Mouse (Mus musculus): ENCODE data around the gene Prr13. TPM values are rescaled to one million over a fixed set of nuclear protein-coding genes. Genes with fewer than 3 reads are reported as not detected.

Gene Prr13
- polyA plus RNA-seq, 1 experiment from 2014 or later: 139 TPM

- H3K4me1 ChIP-seq (ENCODE audit: control insufficient read depth, low read depth, low read length): peaks cover 2% of the 10 kb centered on the region; the same call in 1 of the 2 replicates
- H3K4me3 ChIP-seq (ENCODE audit: low read depth, low read length): no peak overlapping the region
- H3K27me3 ChIP-seq (ENCODE audit: control insufficient read depth, insufficient read depth, low read depth, low read length): no peaks in the 10 kb centered on the region
- 83% methylated on average over 9 of the region's 9 CpGs for WGBS (ENCODE audit: insufficient replicate concordance)
- ATAC-seq (ENCODE audit: low read depth): no peak
- H3K27ac ChIP-seq (ENCODE audit: low read length): no peak overlapping the region
- no peak overlapping the region for H3K9ac ChIP-seq (ENCODE audit: low read depth, low read length)
- no peaks in the 10 kb centered on the region for H3K9me3 ChIP-seq (replicated peaks; ENCODE audit: control insufficient read depth, low read length)
- H3K4me2 ChIP-seq (ENCODE audit: low read depth, low read length): no peak overlapping the region
- H3K36me3 ChIP-seq (ENCODE audit: control insufficient read depth, insufficient read depth): peaks cover 38% of the 10 kb centered on the region
Measured at GRCm38 (mm10) chr15:102503924-102504782, 45.3 kb downstream of the Prr13 start.

GRCm38 (mm10) chr15:102505073-102505769 is 46.4 kb downstream of the Prr13 start:
- no peak overlapping the region for H3K9ac ChIP-seq (ENCODE audit: low read depth, low read length)
- H3K4me2 ChIP-seq (ENCODE audit: low read depth, low read length): no peak overlapping the region
- H3K27me3 ChIP-seq (ENCODE audit: control insufficient read depth, insufficient read depth, low read depth, low read length): no peaks in the 10 kb centered on the region
- H3K4me3 ChIP-seq (ENCODE audit: low read depth, low read length): no peak overlapping the region
- peaks cover 27% of the 10 kb centered on the region for H3K36me3 ChIP-seq (ENCODE audit: control insufficient read depth, insufficient read depth)
- no peak overlapping the region for H3K27ac ChIP-seq (ENCODE audit: low read length)
- no peak for ATAC-seq (ENCODE audit: low read depth)
- 71% methylated on average over 12 of the region's 12 CpGs for WGBS (ENCODE audit: insufficient replicate concordance)
- H3K9me3 ChIP-seq (replicated peaks; ENCODE audit: control insufficient read depth, low read length): no peaks in the 10 kb centered on the region
- peaks cover 5% of the 10 kb centered on the region for H3K4me1 ChIP-seq (ENCODE audit: control insufficient read depth, low read depth, low read length)

GRCm38 (mm10) chr15:102505770-102506463 is 47.1 kb downstream of the Prr13 start:
- Histone ChIP-seq H3K4me3 (ENCODE audit: low read depth, low read length) (no peak overlapping the region), H3K9ac (ENCODE audit: low read depth, low read length) (no peak overlapping the region), H3K9me3 (replicated peaks; ENCODE audit: control insufficient read depth, low read length) (no peaks in the 10 kb centered on the region), H3K4me1 (ENCODE audit: control insufficient read depth, low read depth, low read length) (peaks cover 12% of the 10 kb centered on the region), H3K36me3 (ENCODE audit: control insufficient read depth, insufficient read depth) (peaks cover 20% of the 10 kb centered on the region), H3K27ac (ENCODE audit: low read length) (no peak overlapping the region), H3K27me3 (ENCODE audit: control insufficient read depth, insufficient read depth, low read depth, low read length) (no peaks in the 10 kb centered on the region), H3K4me2 (ENCODE audit: low read depth, low read length) (no peak overlapping the region)
- WGBS (ENCODE audit: insufficient replicate concordance): 68% methylated on average over 9 of the region's 9 CpGs
- ATAC-seq (ENCODE audit: low read depth): no peak

GRCm38 (mm10) chr15:102506464-102506830 is 47.6 kb downstream of the Prr13 start:
- 14% methylated on average over 2 of the region's 2 CpGs for WGBS (ENCODE audit: insufficient replicate concordance)
- H3K9ac ChIP-seq (ENCODE audit: low read depth, low read length): no peak overlapping the region
- no peaks in the 10 kb centered on the region for H3K27me3 ChIP-seq (ENCODE audit: control insufficient read depth, insufficient read depth, low read depth, low read length)
- H3K27ac ChIP-seq (ENCODE audit: low read length): no peak overlapping the region
- H3K4me2 ChIP-seq (ENCODE audit: low read depth, low read length): no peak overlapping the region
- peaks cover 15% of the 10 kb centered on the region for H3K36me3 ChIP-seq (ENCODE audit: control insufficient read depth, insufficient read depth)
- no peak for ATAC-seq (ENCODE audit: low read depth)
- H3K9me3 ChIP-seq (replicated peaks; ENCODE audit: control insufficient read depth, low read length): no peaks in the 10 kb centered on the region
- no peak overlapping the region for H3K4me3 ChIP-seq (ENCODE audit: low read depth, low read length)
- peaks cover 17% of the 10 kb centered on the region for H3K4me1 ChIP-seq (ENCODE audit: control insufficient read depth, low read depth, low read length)

GRCm38 (mm10) chr15:102506864-102507263 is 48.0 kb downstream of the Prr13 start:
- Histone ChIP-seq H3K4me2 (ENCODE audit: low read depth, low read length) (no peak overlapping the region), H3K9ac (ENCODE audit: low read depth, low read length) (no peak overlapping the region), H3K27ac (ENCODE audit: low read length) (no peak overlapping the region), H3K4me3 (ENCODE audit: low read depth, low read length) (no peak overlapping the region), H3K36me3 (ENCODE audit: control insufficient read depth, insufficient read depth) (peaks cover 12% of the 10 kb centered on the region), H3K4me1 (ENCODE audit: control insufficient read depth, low read depth, low read length) (peaks cover 17% of the 10 kb centered on the region), H3K27me3 (ENCODE audit: control insufficient read depth, insufficient read depth, low read depth, low read length) (no peaks in the 10 kb centered on the region), H3K9me3 (replicated peaks; ENCODE audit: control insufficient read depth, low read length) (no peaks in the 10 kb centered on the region)
- ATAC-seq (ENCODE audit: low read depth): no peak
- WGBS (ENCODE audit: insufficient replicate concordance): 67% methylated on average over 1 of the region's 1 CpGs

GRCm38 (mm10) chr15:102507561-102507960 is 48.7 kb downstream of the Prr13 start:
- Histone ChIP-seq H3K9me3 (replicated peaks; ENCODE audit: control insufficient read depth, low read length) (no peaks in the 10 kb centered on the region), H3K9ac (ENCODE audit: low read depth, low read length) (no peak overlapping the region), H3K4me2 (ENCODE audit: low read depth, low read length) (no peak overlapping the region), H3K36me3 (ENCODE audit: control insufficient read depth, insufficient read depth) (peaks cover 8% of the 10 kb centered on the region), H3K27me3 (ENCODE audit: control insufficient read depth, insufficient read depth, low read depth, low read length) (no peaks in the 10 kb centered on the region), H3K4me1 (ENCODE audit: control insufficient read depth, low read depth, low read length) (peaks cover 17% of the 10 kb centered on the region), H3K4me3 (ENCODE audit: low read depth, low read length) (no peak overlapping the region), H3K27ac (ENCODE audit: low read length) (no peak overlapping the region)
- no peak for ATAC-seq (ENCODE audit: low read depth)

- H3K4me1 ChIP-seq (ENCODE audit: control insufficient read depth, low read depth, low read length): peaks cover 17% of the 10 kb centered on the region
- ATAC-seq (ENCODE audit: low read depth): no peak
- WGBS (ENCODE audit: insufficient replicate concordance): 62% methylated on average over 3 of the region's 3 CpGs
Measured at GRCm38 (mm10) chr15:102508336-102508735, 49.5 kb downstream of the Prr13 start.

GRCm38 (mm10) chr15:102510110-102510509 is 51.3 kb downstream of the Prr13 start:
- no peak overlapping the region; the same call in 1 of the 2 replicates for H3K27ac ChIP-seq (ENCODE audit: low read length)
- peaks cover 17% of the 10 kb centered on the region for H3K4me1 ChIP-seq (ENCODE audit: control insufficient read depth, low read depth, low read length)
- WGBS (ENCODE audit: insufficient replicate concordance): 19% methylated on average over 9 of the region's 9 CpGs
- ATAC-seq (ENCODE audit: low read depth): peak; percentile 15
- H3K36me3 ChIP-seq (ENCODE audit: control insufficient read depth, insufficient read depth): no peaks in the 10 kb centered on the region
- peak overlapping the region; percentile 91 for H3K4me2 ChIP-seq (ENCODE audit: low read depth, low read length)
- peak overlapping the region; percentile 57 for H3K9ac ChIP-seq (ENCODE audit: low read depth, low read length)
- no peaks in the 10 kb centered on the region for H3K9me3 ChIP-seq (replicated peaks; ENCODE audit: control insufficient read depth, low read length)
- H3K27me3 ChIP-seq (ENCODE audit: control insufficient read depth, insufficient read depth, low read depth, low read length): no peaks in the 10 kb centered on the region
- peak overlapping the region; percentile 68 for H3K4me3 ChIP-seq (ENCODE audit: low read depth, low read length)

More at GRCm38 (mm10) chr15:102508336-102508735, 49.5 kb downstream of the Prr13 start:
- Histone ChIP-seq H3K4me3 (ENCODE audit: low read depth, low read length) (no peak overlapping the region), H3K36me3 (ENCODE audit: control insufficient read depth, insufficient read depth) (peaks cover 7% of the 10 kb centered on the region), H3K27me3 (ENCODE audit: control insufficient read depth, insufficient read depth, low read depth, low read length) (no peaks in the 10 kb centered on the region), H3K4me2 (ENCODE audit: low read depth, low read length) (no peak overlapping the region), H3K27ac (ENCODE audit: low read length) (no peak overlapping the region), H3K9me3 (replicated peaks; ENCODE audit: control insufficient read depth, low read length) (no peaks in the 10 kb centered on the region), H3K9ac (ENCODE audit: low read depth, low read length) (no peak overlapping the region)

Measured in liver, embryonic 16.5 days (tissue).